Mouse (Mus musculus) thymus, adult 2 months (tissue): ENCODE measurements around the gene Camkk1. TPM values are rescaled to one million over a fixed set of nuclear protein-coding genes. Genes with fewer than 3 reads are reported as not detected.

Experiments used
- DNase-seq: peaks from one replicate; pipeline ENCODE4 v3.0.0; 2021
- H3K27ac ChIP-seq: fragments of 200-500 bp; 2 replicates; pipeline ENCODE4 v1.5.1; 2012; ENCODE audit warnings: low read length, control low read depth; ENCODE audit not compliant: control insufficient read depth, insufficient read depth
- H3K27me3 ChIP-seq: fragments of 200-500 bp; 2 replicates; pipeline ENCODE4 v1.6.1; 2012; ENCODE audit warnings: mild to moderate bottlenecking, low read length, moderate library complexity, mixed read lengths; ENCODE audit not compliant: control insufficient read depth, insufficient read depth
- H3K36me3 ChIP-seq: fragments of 200-500 bp; 2 replicates; pipeline ENCODE4 v1.6.1; 2012; ENCODE audit warnings: mild to moderate bottlenecking, low read length, moderate library complexity; ENCODE audit not compliant: control insufficient read depth, insufficient read depth
- H3K4me1 ChIP-seq: fragments of 200-500 bp; replicated peaks from 2 replicates; pipeline ENCODE4 v1.6.1; 2012; ENCODE audit warnings: low read length; ENCODE audit not compliant: control insufficient read depth, insufficient read depth
- H3K4me3 ChIP-seq: fragments of 200-500 bp; 2 replicates; pipeline ENCODE4 v1.5.1; 2012; ENCODE audit warnings: mild to moderate bottlenecking, low read length, control low read depth, moderate library complexity; ENCODE audit not compliant: control insufficient read depth, insufficient read depth
- CTCF ChIP-seq: fragments of 200-500 bp; IDR thresholded peaks from 2 replicates; pipeline ENCODE4 v1.5.1; 2012; ENCODE audit warnings: mild to moderate bottlenecking, control low read depth, low read length, moderate library complexity, borderline replicate concordance; ENCODE audit not compliant: control insufficient read depth, poor library complexity, insufficient read depth; ENCODE audit errors: extremely low read depth
- POLR2A ChIP-seq: fragments of 200-500 bp; IDR thresholded peaks from 2 replicates; pipeline ENCODE4 v1.6.1; 2012; ENCODE audit warnings: mild to moderate bottlenecking, low read length, control low read depth, moderate library complexity; ENCODE audit not compliant: control insufficient read depth, poor library complexity, insufficient read depth; ENCODE audit errors: extremely low read depth
- WGBS: fragments of 180-500 bp; shearing (Covaris S2); methylation state at CpG from one replicate; pipeline ENCODE4 v1.1.7; 2018; 5-methylcytosine and 5-hydroxymethylcytosine counted together
- polyA plus RNA-seq: library from polyadenylated mRNA; depleted of rRNA; stranded (reverse); fragments of >200 nt; gene quantifications from 2 replicates; pipeline ENCODE4 v1.2.3, GENCODE M21; 2012

Gene Camkk1
- polyA plus RNA-seq, 1 experiment = 40.0 TPM

DNA sequence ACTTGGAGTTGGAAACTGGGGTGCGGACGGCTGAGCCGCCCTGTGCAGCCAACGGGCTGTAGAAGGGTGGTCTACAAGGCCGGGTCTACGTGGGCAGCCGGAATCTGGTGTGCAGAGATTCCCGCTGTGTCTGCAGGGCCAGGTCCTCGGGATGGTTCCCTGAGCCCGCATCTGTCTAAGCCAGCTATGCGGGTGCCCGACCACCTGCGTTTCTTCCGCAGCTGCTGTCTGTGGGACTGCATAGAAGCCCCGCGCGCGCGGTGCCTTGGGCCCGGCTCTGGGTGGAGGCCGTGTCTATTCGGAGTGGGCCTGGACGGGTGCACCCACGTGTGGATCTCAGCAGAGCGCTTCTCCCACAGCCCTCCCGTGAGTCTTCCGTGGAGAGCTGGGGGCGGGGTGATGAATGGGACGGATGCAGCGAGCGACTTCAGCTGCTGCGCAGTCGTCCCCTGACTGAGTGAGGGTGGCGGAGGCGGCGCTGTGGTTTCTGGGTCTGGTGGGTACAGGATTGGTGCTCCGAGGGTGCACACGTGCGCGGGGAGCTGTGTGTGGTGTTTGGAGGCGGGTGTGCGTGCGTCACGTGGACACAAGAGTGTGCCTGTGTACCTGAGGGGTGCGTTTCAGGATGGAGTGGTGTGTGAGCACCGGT, 463 bp downstream of the Camkk1 start:
- Histone ChIP-seq H3K36me3 (no peaks in the 10 kb centered on the region), H3K27me3 (no peaks in the 10 kb centered on the region), H3K4me1 (peaks cover 59% of the 10 kb centered on the region), H3K4me3 (peak overlapping the region; percentile 62), H3K27ac (peak overlapping the region; percentile 54)
- WGBS = under 1% methylated on average over 46 of the region's 46 CpGs
- DNase-seq = peak; percentile 95
- TF ChIP-seq POLR2A (peak; percentile 72), CTCF (no peak)

DNA sequence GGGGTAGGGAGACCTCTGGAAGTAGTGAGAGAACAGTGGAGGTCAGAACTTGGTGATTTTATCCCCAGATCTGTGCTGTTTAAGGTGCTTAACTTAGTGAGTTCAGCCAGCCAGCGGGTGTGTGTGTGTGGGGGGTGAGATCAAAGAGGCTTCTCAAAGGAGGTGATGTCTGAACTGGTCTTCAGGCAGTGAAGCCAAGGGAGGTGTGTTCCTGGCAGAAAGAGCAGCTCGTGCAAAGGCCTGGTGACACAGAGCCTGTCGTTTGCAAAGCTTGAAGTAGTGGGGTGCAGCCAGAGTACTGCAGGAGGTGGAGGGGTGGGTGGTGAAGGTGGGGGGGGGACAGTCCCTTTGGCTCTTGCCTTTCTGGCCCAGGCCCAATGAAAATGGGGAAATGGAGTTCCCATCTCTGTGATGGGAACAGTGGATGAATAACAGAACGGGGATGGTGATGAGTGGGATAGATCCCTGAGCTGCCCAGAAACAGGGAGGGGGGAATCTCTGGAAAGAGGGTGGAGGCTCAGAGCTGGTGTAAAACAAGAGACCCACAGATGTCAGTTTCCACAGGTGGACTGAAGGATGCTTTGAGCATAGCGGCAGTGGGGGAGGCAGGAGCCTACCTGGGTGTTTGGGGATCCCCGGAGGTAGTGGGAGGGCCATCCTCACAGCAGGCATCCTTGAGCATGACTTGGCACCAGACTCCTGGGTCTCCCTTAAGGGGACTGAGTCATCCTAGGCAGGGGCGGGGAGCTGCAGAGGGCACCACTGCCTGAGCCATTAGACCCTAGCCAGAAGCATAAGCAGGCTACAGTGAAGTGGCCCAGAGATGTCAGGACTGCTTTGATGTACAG, 2.4 kb downstream of the Camkk1 start:
- no peak for TF ChIP-seq CTCF
- no peak for TF ChIP-seq POLR2A
- no peak overlapping the region for H3K4me3 ChIP-seq
- no peak for DNase-seq
- H3K27me3 ChIP-seq = no peaks in the 10 kb centered on the region
- H3K4me1 ChIP-seq = peaks cover 51% of the 10 kb centered on the region
- no peak overlapping the region for H3K27ac ChIP-seq
- peaks cover 5% of the 10 kb centered on the region; the same call in 1 of the 2 replicates for H3K36me3 ChIP-seq
- WGBS = 73% methylated on average over 7 of the region's 7 CpGs

DNA sequence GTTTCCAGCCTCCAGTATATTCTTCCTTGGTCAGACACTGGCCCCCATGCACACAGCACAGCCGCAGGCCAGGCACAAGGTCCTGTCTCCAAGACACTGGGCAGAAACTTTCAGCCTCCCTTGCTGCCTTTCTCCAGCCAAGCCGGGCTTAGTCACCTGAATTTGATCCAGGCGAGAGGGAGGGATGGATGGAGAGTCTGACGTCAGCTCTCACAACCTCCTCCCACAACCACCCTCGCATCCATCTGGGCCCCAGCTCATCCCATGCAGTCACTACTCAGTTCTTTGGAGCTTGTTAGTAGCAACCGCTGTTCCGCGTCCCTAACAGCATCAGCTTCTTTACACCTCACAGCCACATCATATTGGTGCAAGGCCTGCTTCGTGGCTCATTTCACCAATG, 4.3 kb downstream of the Camkk1 start:
- Histone ChIP-seq H3K4me3 (no peak overlapping the region), H3K4me1 (peaks cover 40% of the 10 kb centered on the region), H3K36me3 (peaks cover 11% of the 10 kb centered on the region; the same call in 1 of the 2 replicates), H3K27me3 (no peaks in the 10 kb centered on the region), H3K27ac (no peak overlapping the region)
- 95% methylated on average over 9 of the region's 9 CpGs for WGBS
- TF ChIP-seq POLR2A = no peak
- TF ChIP-seq CTCF = no peak
- DNase-seq = no peak

DNA sequence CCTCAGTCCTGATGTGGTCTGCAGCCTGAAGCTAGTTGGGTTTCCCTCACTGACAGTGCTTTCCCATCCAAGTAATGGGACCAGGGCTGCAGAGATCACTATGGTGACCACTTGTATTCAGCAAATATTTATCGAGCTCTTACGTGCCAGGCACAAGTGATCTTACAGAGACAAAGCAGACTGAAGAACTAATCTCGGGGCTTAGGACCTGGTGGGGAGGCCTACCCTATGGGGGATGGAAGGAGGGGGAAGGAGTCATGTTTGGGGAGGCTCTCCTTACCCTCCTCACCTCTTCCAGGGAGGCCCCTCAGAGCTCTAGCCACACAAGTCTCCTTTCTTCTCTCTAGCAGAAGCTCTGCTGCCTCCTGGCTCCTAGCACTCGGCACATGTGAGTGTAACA, 5.0 kb downstream of the Camkk1 start:
- TF ChIP-seq CTCF (no peak), POLR2A (no peak)
- 68% methylated on average over 4 of the region's 4 CpGs for WGBS
- Histone ChIP-seq H3K4me1 (peaks cover 35% of the 10 kb centered on the region), H3K36me3 (peaks cover 14% of the 10 kb centered on the region; the same call in 1 of the 2 replicates), H3K27me3 (no peaks in the 10 kb centered on the region), H3K27ac (no peak overlapping the region), H3K4me3 (no peak overlapping the region)
- DNase-seq = no peak

DNA sequence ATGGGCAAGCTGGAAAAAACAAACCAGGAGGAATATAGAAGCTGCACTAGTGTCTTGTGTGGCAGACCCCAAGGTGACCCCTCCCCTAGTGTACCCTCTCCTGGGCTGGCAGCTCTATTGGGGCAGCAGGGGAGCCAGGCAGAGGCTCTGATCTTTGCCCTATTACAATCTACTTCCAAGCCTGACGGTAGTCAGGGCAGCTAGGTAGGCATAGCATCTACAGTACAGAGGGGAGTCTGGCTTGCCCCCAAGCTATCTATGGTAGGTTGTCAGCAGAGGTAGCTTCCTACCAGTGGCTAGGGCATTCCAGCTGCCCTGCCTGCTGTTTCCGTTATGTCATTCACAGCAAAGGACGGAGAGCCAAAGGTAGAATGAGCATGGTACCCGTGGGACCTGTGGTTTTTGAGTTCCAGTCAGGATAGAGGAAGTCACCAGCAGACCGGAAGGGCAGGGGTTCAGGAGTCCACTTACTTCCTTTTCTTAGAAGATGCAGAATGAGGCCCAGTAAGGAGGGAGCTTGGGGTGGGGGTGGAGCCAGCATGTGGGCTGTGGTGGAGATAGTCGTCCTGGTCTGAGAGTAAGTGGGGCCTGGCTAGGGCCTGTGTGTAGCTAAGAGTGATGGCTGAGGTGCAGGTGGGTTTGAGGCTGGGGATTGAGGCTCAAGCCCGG, 5.6 kb downstream of the Camkk1 start:
- TF ChIP-seq POLR2A = no peak
- no peak for TF ChIP-seq CTCF
- H3K4me1 ChIP-seq = peaks cover 35% of the 10 kb centered on the region
- no peak for DNase-seq
- no peak overlapping the region for H3K4me3 ChIP-seq
- H3K27me3 ChIP-seq = no peaks in the 10 kb centered on the region
- H3K27ac ChIP-seq = no peak overlapping the region
- WGBS = 28% methylated on average over 7 of the region's 7 CpGs
- peaks cover 14% of the 10 kb centered on the region; the same call in 1 of the 2 replicates for H3K36me3 ChIP-seq

DNA sequence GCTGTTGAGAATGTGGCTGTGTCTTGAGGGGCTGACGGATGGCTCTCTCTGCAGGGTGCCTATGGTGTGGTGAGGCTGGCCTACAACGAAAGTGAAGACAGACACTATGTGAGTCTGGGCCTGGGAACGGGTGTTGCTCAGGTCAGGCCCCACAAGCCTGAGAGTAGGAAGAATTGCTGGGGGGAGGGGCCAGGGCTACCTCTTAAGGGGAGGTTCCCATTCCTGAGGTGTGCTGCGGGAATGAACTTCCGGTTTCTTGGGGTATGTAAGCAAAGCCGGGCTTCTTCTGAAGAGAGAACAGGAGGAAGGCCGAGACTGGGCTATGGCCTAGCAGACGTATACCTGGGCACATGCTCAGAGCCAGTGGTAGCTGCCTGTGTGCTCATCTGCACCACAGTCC, 8.2 kb downstream of the Camkk1 start:
- no peak overlapping the region for H3K27ac ChIP-seq
- H3K27me3 ChIP-seq = no peaks in the 10 kb centered on the region
- H3K36me3 ChIP-seq = peaks cover 14% of the 10 kb centered on the region; the same call in 1 of the 2 replicates
- peaks cover 20% of the 10 kb centered on the region for H3K4me1 ChIP-seq
- 88% methylated on average over 8 of the region's 8 CpGs for WGBS
- no peak overlapping the region for H3K4me3 ChIP-seq
- TF ChIP-seq CTCF (no peak), POLR2A (no peak)
- DNase-seq = no peak
